Mouse (Mus musculus): ENCODE results near the gene Adamts9.

DNA sequence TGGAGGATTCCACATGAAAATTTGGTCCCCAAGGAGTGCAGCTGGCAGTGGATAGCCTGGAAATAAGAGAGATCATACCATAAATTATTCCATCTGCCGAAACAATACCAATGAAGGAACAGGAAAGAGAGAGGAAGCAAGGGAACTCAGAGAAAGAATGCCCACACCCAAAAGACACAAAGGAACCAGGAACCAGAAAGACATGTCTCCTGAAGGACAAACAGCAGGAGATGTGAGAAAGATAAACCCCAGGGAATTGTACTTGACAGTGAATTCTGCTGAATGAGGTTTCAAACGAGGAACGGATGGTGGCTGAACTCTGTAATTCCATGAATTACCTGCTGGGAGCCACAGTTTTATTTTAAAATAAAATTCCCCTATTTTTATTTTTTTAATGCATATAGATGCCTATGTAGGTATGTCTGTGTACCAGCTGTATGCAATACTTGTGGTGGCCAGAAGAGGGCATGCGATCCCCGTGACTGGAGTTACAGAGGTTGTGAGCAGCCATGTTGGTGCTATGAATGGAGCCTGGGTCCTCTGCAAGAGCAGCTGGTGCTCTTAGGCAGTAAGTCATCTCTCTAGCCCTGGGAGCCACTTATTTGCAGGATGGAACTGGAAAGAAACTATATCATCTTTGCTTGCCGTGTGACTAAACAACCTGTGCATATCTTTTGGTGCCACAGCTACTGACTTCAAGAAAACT, 4.2 kb upstream of the Adamts9 start:
- TF ChIP-seq CTCF (IDR thresholded peaks at IDR 0.05; ENCODE audit: low read depth, low read length), result peak; percentile 39
- TF ChIP-seq POLR2A (IDR thresholded peaks at IDR 0.05; ENCODE audit: extremely low read depth, insufficient read depth, low read length), result no peak
